Mouse (Mus musculus) kidney, postnatal 14 days (tissue): ENCODE data around the gene Olfr455.

Experiments
- DNase-seq: peaks from one replicate; pipeline ENCODE4 v3.0.0; 2022; ENCODE audit warnings: mixed read lengths

The Olfr455 gene

DNA sequence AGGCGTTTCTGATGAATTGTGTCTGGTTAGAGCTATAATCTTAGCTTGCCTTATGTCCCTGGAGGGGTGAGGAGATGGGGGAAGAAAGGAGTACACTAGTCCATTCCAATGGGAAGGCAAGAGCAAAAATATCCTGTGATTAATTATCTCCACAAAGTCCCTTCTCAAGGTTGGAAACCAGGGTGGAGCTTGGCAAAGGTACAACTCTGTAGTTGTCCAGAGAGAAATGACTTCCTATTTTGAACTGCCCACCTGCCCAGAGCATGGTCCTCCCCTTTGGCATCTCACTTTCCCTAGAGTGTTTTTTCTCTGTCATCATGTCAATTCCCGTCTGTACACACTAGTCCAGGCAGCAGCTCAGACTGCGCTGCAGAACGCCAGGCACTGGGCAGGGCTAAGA, at the start of gene Olfr455:
TSS of gene Olfr455 (minus strand) at position 127 of the 400 bp plus-strand sequence.
- DNase-seq: peak; percentile 8

DNA sequence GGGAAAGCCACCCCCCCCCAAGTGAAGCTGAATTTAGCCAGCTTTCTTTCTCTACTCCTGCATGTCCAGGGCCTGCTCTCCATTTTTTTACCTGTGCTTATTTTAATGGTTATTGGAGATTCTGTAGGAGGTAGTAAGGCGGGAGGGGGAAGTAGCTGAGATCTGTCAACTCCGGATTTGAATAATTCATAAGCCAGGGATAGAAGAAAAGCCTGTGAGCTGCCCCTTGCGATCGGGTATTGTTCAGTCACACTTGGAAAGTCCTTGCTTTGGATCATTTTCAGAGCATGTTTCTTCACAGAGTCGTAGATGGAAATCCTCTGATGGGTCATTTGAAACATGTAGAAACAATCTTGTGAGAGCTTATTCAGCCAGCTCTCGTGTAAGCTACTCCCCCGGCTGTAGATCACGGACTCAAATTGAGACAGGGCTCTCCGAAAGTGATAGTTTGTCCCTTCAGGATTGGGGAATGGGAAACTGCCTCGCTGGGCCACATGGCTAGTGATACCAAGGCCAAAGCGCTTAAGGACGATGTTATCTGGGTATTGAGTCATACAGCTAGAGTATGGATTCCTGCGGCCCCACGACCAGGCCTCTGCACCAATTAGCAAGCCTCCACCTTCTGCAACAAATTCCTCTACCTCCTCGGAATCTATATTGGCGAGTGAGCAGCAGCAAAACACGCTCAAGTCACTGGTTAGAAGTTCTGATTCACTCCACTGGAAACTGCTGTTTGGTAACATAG, 45.9 kb upstream of the Olfr455 start:
- DNase-seq: no peak

DNA sequence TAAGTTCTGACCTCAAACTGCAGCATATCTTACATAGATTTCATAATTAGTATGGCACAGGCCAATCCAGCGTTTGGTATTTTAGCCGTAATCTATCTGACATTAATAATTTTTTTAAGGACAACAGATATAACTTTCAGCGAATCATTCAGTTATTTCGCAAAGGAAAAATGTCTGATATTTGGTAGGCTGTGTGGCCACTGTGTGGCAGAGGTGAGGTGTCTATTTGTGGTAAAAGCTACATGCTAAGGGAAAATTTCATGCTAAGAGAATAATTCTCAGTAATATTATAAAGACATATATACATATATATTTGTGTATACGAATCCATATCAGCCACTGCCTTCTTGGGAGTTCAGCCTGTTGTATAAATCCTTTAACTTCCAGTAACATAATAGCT, 39.2 kb upstream of the Olfr455 start:
- DNase-seq: no peak

DNA sequence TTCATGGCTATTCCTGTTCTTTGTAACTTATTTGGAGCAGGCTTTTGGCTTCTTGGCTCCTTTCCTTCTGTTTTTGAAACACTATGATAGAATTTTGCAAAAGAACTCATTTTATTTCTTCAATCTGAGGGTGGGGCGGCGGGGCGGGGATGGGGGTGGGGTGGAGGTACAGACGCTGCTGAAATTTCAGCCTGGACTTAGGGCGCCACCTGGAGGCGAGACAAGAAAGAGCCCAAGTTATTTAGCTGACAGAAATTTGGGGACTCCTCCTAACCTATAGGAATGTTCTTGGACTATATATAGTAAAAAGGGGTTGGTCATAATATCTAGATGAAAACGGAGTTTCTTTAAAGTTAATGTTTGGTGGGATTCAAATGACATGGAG, 36.1 kb upstream of the Olfr455 start:
- DNase-seq: peak; percentile 59

DNA sequence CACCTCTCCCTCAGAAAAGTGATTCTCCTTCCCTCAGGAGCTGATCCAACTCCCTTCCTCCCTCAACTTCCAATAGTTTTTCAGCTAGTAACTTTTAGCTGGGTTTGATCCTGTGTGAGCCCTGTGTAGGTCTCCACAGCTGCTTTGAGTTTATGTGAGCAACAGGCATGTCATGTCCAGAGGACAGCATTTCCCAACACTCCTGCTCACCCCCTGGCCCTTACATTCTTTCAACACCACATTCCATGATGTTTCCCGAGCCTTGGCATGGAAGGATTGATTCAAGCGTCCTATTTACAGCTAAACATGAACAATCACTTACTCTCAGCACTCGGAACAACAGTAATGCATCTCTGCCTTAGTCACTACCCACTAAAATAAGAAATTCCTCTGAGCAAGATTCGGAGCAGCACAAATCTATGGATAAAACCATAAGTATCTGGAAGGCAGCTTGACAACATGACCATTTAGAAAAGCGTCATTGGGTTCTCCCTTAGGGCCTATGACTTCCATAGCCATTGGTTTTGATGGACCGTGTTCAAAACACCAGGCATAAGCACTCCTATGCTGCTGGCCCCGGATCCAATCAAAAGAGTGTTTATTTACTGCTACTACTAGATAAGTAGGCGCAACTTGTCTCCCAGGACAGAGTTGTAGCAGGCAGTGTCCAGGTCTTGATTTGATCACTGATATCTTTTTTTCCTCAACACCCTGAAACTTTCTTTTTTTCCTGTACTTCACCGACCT, 35.5 kb upstream of the Olfr455 start:
- no peak for DNase-seq

DNA sequence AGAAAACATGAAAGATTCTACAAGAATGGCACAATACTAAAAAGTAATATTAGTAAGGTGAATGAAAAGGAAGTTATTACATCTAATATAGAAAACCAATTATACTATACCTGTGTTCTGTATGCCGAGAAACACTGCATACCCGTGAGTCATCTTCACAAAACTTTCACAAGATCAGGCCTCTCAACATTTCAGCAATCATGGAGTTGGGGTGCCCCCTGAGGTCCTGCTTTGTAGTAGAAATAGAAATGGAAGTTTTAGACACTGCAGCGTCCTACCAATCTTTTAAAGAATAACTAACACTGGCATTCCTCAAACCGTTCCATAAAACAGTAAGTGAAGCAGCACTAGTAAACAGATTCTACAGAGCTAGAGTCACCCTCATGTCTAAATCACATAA, 31.3 kb upstream of the Olfr455 start:
- no peak for DNase-seq

DNA sequence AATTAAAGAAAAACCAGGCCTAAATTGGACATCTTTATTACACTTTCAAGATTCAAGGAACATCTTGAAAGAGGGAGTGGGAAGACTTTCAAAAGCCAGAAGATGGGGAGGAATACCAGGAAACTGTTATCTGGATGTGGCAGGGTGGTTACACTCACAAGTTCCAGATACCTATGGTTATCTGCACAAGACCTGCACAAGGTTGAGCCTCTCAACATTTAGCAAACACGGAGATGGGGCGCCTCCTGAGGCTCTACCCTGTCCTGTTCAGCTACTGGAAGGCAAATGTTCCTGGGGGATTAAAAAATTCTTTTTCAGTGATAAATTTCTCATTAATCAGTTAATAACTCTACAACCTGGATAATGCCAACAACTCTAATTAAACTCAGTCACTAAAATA, 30.0 kb upstream of the Olfr455 start:
- no peak for DNase-seq

DNA sequence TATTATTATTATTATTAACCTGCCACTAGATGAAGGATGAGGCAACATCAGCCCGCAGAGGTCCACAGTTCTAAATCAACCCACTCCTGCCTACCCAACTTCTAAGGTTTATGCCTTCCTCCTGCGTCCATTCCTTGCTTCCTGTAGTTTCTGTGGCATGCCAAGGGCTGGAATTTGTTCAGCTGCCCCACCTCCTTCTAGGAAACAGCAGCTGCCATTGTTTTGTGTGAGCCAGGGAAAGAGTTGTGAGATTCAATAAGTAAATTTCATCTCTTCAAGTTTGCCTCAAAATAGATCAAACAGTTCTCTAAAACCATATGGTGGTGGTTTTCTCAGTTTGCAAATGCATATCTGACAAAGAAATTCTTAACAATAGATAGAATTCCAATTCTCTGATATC, 20.8 kb upstream of the Olfr455 start:
- DNase-seq: no peak

DNA sequence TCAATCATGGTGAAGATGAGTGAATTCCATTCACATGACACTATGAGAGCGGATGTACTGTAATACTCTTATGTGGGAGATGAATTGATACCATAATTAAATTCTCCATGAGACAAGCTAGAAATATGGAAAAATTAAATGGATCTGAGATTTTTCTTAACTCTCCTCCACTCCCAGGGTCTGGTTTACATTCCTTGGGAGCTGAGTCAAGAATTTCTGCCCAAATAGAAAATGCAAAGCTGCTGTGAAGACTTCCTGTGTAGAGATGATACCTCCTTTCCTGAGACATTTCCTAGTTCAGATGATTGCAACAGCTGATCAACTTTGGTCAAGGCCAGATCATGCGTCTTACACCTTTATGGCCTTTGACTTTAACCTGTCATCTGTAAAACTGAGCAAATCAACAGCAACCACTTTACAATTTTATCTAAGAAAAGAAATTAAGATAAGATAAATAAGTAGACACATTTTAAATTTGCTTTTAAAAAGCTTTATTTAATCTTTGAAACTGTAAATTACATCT, 18.8 kb upstream of the Olfr455 start:
- no peak for DNase-seq

DNA sequence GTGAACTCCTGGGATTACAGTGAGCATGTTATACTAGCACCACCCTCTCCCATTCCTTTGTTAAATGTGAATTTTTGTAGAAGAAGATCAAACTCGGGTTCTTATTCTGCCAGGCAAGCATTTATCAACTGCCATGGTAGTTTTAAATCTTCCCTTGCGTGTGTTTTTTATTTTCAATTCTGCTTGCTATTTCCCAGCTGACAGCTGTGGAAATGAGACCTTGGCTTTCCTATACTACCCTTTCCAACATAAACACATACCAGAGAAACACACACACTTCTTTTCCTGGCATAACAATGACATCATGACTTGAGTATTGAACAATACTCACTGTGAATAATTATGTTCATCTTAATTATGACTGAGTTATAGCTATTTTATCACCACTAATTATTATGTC, 14.9 kb upstream of the Olfr455 start:
- no peak for DNase-seq

DNA sequence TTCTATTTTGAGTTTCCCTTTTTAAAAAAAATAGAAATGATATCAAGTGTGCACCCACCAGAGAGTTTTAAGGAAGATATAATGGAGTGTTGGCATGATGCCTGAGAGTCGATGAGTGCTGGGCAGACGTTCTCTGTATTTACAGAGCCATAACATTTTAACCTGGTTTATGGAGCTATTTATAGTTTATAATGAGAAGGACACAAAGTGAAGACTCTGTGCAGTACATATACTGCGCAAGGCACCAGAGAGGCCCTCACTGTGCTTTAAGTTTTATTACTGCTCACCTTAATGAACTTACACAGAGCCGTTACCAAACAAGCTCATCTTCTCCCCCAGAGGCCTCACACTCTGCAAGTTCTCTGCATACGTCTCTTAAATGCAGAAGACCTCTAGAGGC, 13.5 kb upstream of the Olfr455 start:
- no peak for DNase-seq

DNA sequence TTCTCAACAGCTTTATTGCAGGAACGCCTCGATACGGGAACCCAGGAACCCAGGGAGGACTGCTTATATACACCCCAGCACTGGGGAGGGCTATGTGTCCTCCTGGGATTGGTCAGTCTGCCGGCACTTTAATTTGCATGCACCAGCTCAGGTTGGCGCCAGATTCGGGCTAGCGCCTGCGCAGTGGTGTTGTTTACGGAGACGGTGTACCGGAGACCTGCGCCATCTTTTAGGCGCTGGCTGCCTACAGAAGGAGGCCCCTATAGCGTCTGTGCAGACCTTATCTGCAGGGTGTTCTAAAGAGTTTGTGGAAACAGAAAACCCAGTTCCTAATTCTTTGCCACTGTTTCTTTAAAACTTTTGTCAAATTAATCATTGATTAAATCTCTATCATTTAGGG, 11.3 kb upstream of the Olfr455 start:
- no peak for DNase-seq

DNA sequence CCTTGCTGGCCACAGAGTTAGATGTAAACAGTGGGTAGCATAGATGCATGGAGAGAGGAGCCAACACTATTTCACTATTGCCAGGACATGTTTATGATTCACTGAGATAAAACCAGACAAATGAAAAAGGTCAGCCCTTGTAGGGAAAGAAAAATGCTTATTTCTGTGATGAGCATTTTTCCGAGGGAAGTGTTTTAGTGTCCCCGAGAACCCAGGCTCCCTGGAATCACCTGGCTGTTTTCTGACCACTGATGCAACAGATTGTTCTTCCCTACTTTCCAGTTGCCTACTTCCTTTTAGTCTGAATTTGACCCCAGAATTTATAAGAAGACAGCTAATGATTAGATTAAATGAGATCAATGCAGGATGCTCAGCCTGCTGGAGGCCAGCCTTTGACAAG, 1.2 kb downstream of the Olfr455 start:
- DNase-seq: no peak

DNA sequence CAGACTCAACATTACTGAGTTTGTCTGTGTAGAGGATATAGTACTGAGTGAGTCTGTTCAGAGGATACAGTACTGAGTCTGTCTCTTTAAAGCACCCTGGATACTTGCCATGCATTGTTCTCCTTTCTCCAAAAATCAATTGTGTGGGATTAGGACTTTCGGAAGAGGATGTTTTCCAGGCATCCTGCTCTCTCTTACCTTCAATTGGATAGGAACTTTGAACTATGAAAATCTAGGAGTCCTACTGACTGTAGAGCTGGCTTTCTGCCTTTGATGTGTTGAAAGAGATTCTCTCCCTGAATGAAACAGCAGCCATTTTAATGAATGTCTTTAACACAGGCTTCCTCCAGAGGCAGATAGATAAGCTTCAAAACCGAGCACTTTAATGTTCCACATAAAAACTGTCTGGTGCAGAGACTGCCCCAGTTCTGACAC, 1.9 kb downstream of the Olfr455 start:
- peak; percentile 44 for DNase-seq

DNA sequence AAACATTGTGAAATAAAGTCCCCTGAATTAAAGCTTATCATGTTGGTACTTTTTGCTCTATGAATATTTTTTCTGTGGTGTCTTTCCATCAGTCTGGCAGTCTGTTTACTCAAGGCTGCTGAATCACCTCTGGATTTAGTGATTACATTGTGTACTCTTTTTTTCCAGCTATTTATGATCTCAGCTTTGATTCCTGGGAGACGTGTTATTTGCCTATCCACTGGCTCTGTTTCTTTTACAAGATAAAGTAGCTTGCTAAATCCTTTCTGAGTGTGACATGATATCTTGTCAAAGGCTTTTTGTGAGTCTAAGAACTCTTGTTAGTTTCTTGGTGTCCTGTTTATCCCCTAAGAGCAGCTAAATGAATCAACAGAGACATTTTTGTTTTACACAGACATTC, 2.5 kb downstream of the Olfr455 start:
- no peak for DNase-seq

DNA sequence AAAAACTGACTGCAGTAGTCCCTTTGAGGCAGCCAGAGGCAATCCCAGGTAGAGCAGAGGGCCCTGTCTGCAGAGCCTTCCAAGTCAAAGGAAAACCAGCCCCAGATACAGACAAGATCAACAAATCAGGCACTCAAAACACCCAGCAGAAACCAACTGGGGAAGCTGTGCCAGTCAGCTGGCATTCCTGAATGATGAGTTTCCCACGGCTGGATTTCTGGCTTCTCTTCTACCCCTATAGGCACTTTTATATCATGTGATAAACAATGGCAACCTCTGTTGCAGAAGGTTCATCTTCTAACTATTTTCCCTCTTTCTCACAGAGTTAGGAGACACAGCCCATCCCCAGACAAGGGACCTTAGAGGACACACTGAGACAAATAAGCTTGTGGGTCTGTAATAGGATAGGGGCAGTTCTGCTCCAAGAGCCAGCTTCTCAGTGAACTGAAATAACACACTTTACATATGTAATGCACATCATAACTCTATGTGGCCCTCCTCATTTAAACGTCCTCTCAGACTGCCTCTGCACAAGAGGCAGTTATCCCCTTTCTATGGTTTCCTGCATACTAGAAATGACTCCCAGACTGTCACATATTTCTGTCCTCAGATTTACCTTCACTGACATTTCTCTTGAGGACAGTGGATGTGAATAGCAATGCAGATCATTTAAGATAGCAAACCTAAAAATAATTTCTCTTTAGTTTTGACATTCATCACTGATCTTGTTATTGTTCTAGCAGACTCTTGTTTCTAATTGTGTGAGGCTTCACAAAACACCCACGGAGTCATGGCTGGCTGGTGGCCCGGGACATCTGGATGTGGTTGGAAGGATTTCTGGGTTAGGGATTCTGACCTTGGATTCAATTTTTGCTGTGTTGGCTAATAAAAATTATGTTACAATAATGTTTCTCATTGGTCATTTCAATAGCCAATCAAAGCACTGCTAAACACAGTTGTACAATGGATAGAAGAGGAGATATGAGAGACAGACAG, 5.1 kb downstream of the Olfr455 start:
- peak; percentile 47 for DNase-seq

DNA sequence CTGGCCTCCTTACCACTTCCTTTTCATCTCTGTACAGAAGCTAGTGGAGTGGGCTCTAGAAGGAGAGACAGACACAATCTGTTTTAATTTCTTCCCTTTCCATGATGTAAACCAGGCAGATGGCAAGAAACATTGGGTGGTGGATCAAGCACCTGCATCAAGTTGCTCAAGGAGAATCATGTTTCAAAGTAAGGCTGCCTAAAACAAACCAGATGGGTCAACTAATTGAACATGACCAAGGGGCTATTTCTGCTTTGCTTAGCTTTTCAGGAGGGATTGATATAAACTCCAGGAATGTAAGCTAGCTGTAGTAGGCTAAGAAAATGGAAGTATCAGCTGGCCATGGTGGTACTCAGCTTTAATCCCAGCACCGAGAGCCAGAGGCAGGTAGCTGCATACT, 6.7 kb downstream of the Olfr455 start:
- no peak for DNase-seq

DNA sequence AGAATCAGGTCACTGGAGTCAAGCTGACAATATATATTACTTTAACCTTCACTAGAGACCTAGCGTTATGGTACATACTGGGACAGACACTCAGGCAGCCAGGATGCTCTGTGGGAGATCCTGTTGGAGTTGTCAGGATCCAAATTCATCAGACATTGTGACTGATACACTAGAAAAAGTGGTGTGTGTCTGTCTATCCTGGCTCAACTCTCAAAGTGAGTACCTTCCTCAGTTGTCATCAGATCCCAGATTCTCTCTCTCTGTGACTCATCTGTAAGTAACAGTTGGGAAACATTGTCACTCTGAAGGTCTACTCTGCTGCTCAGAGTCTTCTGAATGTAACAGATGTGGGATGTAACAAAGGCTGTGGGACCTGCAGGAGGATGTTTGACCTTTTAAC, 7.7 kb downstream of the Olfr455 start:
- DNase-seq: no peak

DNA sequence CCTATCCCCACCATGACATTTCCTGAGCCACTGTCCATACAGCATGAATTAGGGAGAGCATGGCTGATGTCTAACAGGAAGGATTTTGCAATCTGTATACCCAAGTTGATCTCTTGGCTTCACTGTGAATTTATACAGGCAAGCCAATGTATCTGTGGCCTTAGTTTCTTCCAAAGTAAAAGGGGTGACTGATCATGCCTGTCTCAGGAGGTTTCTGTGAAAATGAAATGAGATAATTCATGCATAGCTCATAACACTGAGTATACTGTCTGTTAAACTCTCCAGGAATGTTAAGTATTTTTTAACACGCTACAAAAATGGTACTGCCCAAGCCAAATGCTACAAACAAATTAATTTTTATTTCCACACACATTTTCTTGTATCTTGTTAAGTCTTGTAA, 33.9 kb downstream of the Olfr455 start:
- no peak for DNase-seq

DNA sequence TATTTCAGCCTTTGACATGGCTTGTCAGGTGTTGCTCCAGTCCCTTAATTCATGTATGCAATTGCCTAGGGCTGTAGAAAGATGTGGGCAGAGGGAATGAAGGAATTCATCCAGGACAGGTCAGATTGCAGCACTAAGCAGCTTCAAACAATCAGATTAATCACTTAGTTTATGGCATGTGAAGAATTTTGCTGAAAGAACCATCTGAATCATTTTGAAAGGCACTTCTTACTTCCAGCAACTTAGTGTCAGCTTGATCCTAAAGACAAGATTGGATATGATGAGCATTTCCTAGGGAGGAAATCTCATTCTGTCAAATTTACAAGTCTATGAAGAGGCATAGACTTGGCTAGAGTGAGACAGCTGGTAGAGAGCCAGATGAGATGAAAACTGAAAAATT, 38.1 kb downstream of the Olfr455 start:
- no peak for DNase-seq

DNA sequence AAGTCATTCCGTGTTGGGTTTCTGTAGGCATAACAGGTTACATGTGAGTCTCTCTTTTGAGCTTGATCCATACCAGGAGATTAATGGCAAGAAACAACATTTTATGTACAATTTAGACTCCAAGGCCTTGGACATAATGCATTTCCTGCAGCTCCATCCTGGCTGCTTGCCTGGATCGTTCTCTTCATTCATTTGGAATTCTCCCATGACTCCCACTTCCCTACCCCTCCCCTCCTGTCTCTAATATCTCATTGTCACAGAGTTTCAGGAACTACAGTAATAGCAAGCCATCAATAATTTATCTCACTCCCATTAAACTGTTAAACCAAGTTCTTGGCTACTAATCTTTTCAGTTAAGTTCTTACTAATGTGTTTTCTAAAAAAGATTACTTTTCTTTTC, 43.9 kb downstream of the Olfr455 start:
- DNase-seq: peak; percentile 64

DNA sequence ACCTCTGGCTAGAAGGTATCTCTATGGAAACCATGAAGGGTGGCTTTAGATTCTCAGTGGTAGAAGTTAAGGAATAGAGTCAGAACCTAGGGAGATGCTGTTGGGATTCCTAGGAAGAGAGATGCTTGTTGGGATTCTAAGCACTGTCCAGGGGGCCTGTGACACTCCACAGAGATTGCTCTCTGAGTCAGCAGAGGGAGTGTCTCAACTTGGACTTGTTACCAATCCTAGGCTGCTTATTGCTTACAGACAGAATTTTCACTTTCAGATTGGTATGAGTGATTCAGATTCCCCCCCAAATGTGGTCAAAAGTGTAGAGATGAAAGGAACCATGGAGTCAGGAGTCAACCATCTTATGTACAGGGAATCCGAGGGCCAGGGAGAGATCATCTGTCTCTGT, 57.7 kb downstream of the Olfr455 start:
- no peak for DNase-seq

DNA sequence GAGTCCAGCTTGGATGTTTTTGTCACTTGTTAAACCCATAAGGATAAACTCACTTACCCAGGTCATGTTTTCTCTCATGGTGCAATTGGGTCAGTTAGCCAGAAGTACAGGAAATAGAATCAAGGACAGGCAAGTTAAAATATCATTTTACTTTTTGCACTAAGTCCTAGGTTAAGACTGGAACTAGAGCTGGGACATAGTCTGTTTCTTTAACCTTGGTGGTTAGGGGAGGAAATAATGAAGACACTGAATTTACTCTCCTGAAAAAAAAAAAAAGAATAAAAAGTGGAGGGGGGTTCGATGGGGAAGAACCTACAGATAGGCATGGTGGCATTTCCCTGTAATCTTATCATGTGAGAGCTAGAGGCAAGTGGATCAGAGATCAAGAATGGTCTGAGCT, 60.3 kb downstream of the Olfr455 start, which contains the start of gene Olfr456:
TSS of gene Olfr456 (minus strand) at position 101 of the 400 bp plus-strand sequence.
- no peak for DNase-seq
